Mouse (Mus musculus): ENCODE measurements around the gene Rras2. TPM values are rescaled to one million over a fixed set of nuclear protein-coding genes. Genes with fewer than 3 reads are reported as not detected.

The Rras2 gene
- total and polyA plus RNA-seq, 2 experiments from 2014 or later: 16.0 to 27.9 TPM

GRCm38 (mm10) chr7:114006456-114006855 lies 111.1 kb downstream of the Rras2 start:
- Histone ChIP-seq H3K27ac (no peak overlapping the region), H3K9me3 (ENCODE audit: low read length) (no peaks in the 10 kb centered on the region), H3K4me1 (ENCODE audit: insufficient read depth, low read length) (no peaks in the 10 kb centered on the region), H3K36me3 (ENCODE audit: insufficient read depth, low read length) (no peaks in the 10 kb centered on the region), H3K4me2 (ENCODE audit: low read depth, low read length) (no peak overlapping the region), H3K9ac (replicated peaks; ENCODE audit: low read length) (no peak overlapping the region), H3K27me3 (ENCODE audit: insufficient read depth, low read length) (0 out of 2 replicates have a peak, but pooled peaks cover 3% of the 10 kb centered on the region), H3K4me3 (ENCODE audit: low read length) (no peak overlapping the region)
- no peak for TF ChIP-seq CTCF (IDR thresholded peaks at IDR 0.05; ENCODE audit: low read depth)
- ATAC-seq (no peak), DNase-seq (ENCODE audit: low spot score) (no peak)
- WGBS: 75% methylated on average over 8 of the region's 8 CpGs

DNA sequence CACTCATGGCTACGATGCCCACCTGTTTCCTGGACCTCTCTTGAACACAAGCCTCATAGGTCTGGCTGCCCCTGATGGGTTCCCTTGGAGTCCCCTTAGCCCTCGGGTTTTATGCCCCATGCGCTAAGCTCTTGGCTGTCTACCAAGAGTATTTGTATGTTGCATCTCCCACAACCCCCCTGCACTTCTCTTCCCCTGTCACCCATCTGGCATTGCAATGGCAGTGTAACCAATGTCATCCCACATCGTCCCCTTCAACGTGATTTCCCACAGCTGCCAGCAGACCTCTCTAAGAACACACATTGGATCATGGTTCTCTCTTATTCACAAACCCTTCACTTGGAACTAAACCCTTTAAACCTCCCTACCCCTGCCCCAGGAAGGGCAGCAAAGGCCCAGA lies 112.1 kb downstream of the Rras2 start:
- peak; percentile 40 for DNase-seq (ENCODE audit: low spot score)
- no peak overlapping the region for H3K27ac ChIP-seq

DNA sequence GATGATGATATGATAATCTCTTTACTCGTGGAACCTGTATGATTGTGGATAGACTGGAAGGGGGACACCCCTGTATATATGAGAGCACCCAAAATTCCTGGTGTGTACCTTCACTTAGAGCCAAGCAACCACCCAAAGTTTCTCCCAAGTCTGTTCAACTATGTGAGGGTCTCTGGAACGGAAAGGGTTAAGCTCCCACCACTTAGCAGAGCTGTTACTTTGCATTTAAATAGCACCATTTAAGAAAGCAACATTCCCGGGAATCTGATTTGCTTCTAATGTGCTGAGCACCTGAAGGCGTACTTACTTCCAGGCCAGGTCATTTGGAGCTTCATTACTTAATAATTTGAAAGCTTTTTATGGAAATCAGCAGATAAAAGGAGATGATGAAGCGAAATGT lies 113.4 kb downstream of the Rras2 start:
- H3K4me3 ChIP-seq (ENCODE audit: low read length): no peak overlapping the region
- 21% methylated on average over 5 of the region's 5 CpGs for WGBS
- no peak overlapping the region for H3K27ac ChIP-seq
- H3K4me1 ChIP-seq (ENCODE audit: insufficient read depth, low read length): no peaks in the 10 kb centered on the region
- 0 out of 2 replicates have a peak, but pooled peaks cover 3% of the 10 kb centered on the region for H3K27me3 ChIP-seq (ENCODE audit: insufficient read depth, low read length)
- TF ChIP-seq CTCF (IDR thresholded peaks at IDR 0.05; ENCODE audit: low read depth): no peak
- DNase-seq (ENCODE audit: low spot score) (no peak), ATAC-seq (no peak)
- no peaks in the 10 kb centered on the region for H3K9me3 ChIP-seq (ENCODE audit: low read length)
- H3K36me3 ChIP-seq (ENCODE audit: insufficient read depth, low read length): no peaks in the 10 kb centered on the region
- no peak overlapping the region for H3K4me2 ChIP-seq (ENCODE audit: low read depth, low read length)
- 0 out of 2 replicates have a peak overlapping the region, but pooled peaks have one; percentile 2 for H3K9ac ChIP-seq (replicated peaks; ENCODE audit: low read length)

More for the DNA sequence above, 112.1 kb downstream of the Rras2 start:
- Histone ChIP-seq H3K27me3 (ENCODE audit: insufficient read depth, low read length) (0 out of 2 replicates have a peak, but pooled peaks cover 3% of the 10 kb centered on the region), H3K4me1 (ENCODE audit: insufficient read depth, low read length) (no peaks in the 10 kb centered on the region), H3K9ac (replicated peaks; ENCODE audit: low read length) (no peak overlapping the region), H3K4me3 (ENCODE audit: low read length) (no peak overlapping the region), H3K36me3 (ENCODE audit: insufficient read depth, low read length) (no peaks in the 10 kb centered on the region), H3K4me2 (ENCODE audit: low read depth, low read length) (no peak overlapping the region), H3K9me3 (ENCODE audit: low read length) (no peaks in the 10 kb centered on the region)
- ATAC-seq: no peak
- 43% methylated on average over 5 of the region's 5 CpGs for WGBS
- TF ChIP-seq CTCF (IDR thresholded peaks at IDR 0.05; ENCODE audit: low read depth): no peak

DNA sequence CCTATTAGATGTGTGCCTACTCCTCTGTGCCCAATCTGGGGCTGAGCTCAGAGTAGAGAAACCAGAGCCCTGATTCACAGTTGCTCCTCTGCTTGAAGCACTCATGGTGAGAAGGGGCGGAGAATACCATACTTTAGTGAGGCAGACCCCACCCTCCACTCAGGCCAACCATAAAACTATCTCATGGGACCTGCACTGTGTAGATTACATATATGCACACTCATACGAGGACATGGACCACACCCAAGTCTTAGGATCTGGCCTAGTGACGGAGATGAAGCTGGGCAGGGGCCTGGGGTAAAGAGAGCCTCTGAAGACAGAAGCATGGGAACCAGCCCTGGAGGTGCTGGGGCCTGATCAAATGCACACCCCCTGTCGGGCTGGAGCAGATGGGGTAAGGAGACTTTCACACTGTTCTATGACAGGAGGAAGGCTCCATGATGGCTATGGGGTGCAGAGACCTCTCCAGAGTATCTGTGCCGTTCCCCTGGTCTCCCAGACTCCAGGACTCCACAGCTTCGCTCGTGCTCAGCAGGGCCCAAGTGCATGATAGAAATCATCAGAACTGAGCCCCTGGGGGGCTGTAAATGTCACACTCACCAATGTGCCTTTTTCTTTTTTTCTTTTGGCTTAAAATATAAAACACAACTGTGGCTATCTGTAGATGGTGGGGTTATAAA lies 119.8 kb downstream of the Rras2 start:
- no peaks in the 10 kb centered on the region for H3K9me3 ChIP-seq (ENCODE audit: low read length)
- DNase-seq (ENCODE audit: low spot score): no peak
- no peak for ATAC-seq
- WGBS: 76% methylated on average over 7 of the region's 7 CpGs
- no peak for TF ChIP-seq CTCF (IDR thresholded peaks at IDR 0.05; ENCODE audit: low read depth)
- H3K4me3 ChIP-seq (ENCODE audit: low read length): no peak overlapping the region
- no peaks in the 10 kb centered on the region for H3K27me3 ChIP-seq (ENCODE audit: insufficient read depth, low read length)
- no peak overlapping the region for H3K4me2 ChIP-seq (ENCODE audit: low read depth, low read length)
- no peak overlapping the region for H3K9ac ChIP-seq (replicated peaks; ENCODE audit: low read length)
- H3K27ac ChIP-seq: no peak overlapping the region
- H3K36me3 ChIP-seq (ENCODE audit: insufficient read depth, low read length): no peaks in the 10 kb centered on the region
- peaks cover 7% of the 10 kb centered on the region; the same call in 1 of the 2 replicates for H3K4me1 ChIP-seq (ENCODE audit: insufficient read depth, low read length)

Other genes starting within 250 kb of the Rras2 start
- gene Copb1, start 136.9 kb upstream of the Rras2 start, total RNA-seq (2014; rRNA removed): 44.8 and 47.2 TPM in 2 replicates
- 66.3 and 69.9 TPM in 2 replicates for gene Copb1, start 136.9 kb upstream of the Rras2 start, polyA plus RNA-seq (2015; fragmentation: Nextera tagmentation; extraction: Ambion mirVana)
- gene Psma1, start 158.3 kb upstream of the Rras2 start, total RNA-seq (2014; rRNA removed): 141 and 144 TPM in 2 replicates
- gene Psma1, start 158.3 kb upstream of the Rras2 start, polyA plus RNA-seq (2015; fragmentation: Nextera tagmentation; extraction: Ambion mirVana): 331 and 342 TPM in 2 replicates